Mouse (Mus musculus) spleen, postnatal 4 days (tissue): Measurements from ENCODE around the gene Ptp4a2.
A peak's percentile ranks its signal among the peaks of the same experiment; 100 is the strongest.
"Not testable (repeated sequence)": the region's sequence is repeated elsewhere in the genome, so short reads cannot be mapped to it uniquely, and the experiment has no call there.

ENCODE experiments used
- DNase-seq, 2 experiments: peaks; one replicate each; pipeline ENCODE4 v3.0.0; 2022; ENCODE audit warnings: low spot score in 2 of 2

Gene Ptp4a2

DNA sequence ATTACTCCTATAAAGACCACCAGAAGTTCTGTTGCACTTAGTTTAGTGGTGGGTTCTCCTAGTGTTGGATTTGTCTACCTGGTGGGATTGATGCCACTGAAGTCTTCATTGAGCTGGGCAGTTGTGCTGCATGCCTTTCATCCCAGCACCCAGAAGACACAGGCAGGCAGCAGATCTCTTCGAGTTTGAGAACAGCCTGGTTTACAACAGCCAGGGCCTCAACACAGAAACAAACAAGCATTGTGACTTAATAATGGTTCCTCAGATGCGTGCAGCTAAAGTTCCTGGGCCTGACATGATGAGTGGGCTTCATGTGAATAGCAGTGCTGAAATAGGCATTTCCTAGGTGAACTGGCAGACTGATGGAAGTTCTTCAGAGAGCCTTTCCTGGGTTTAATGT lies 42.0 kb downstream of the Ptp4a2 start:
- no peak for DNase-seq

DNA sequence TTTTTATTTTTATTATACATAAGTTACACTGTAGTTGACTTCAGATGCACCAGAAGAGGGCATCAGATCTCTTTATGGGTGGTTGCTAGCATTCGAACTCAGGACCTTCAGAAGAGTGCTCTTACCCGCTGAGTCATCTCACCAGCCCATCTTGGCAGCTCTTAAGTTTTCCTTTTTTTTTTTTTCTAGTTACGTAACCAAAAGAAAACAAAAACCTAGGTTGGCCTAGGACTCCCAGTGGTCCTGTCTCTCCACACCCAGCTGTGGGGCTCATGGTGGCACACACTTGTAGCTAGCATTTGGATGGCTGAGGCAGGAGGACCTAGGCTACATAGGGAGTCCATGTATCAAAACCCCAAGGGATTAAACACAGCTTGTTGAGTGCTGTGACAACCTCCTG lies 43.0 kb downstream of the Ptp4a2 start:
- DNase-seq = no peak

DNA sequence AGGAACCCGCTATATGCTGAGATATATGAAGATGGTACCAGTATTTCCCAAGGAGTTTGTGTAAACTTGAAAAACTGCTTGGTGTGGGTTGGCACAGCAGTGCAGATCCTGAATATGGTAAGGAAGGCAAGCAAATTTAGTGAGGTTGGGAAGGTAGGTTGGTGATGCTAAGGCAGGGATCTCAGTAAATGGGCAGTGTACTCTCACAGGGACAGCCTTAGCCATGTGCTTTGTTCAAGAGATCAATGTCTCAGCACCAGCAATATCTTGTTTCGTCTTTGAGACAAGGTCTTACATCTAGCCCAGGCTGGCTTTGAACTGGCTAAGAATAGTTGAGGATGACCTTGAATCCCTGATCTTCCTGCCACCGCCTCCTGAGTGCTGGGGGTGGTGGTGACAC lies 43.6 kb downstream of the Ptp4a2 start:
- no peak for DNase-seq

DNA sequence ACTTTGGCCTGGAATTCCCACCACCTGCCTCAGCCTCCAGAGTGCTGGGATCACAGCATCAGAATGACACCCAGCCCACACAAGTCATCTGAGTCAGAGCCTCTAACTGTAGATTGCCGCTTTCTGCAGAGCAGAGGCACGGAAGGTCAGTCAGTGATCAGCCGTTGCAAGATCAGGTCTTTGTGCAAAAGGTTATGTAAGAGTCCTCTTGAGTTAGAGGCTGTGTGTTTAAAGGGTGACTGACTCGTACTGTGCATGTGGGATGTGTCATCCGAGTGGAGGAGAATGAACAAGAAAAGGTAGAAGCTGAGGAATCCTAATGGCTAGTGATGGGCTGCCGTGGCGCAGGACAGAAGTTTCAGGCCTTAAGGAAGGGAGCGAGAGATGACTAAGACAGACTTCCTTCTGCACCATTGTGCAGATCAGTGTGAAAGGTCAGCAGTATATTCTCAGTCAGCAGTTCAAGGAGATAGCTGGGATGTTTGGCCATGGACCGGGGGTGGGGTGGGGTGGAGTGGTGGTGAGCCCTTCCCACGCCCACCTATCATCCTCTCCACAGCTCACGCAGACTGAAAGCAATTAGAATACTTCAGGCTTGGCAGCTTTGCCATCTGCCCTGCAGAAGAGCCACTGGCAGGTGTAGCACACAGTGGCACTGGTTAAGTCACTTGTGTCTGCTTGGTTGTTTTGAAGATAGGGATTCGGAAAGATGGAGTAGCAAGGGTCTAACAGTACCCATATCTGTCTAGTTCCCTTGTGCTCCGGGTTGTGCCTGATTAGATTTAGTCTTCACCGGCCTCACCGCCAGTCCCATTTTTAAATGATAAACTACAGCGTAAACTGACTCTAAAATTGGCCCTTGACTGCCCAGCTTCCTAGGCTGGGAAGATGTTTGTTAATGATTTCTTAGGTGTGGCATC lies 44.3 kb downstream of the Ptp4a2 start:
- DNase-seq = no peak

DNA sequence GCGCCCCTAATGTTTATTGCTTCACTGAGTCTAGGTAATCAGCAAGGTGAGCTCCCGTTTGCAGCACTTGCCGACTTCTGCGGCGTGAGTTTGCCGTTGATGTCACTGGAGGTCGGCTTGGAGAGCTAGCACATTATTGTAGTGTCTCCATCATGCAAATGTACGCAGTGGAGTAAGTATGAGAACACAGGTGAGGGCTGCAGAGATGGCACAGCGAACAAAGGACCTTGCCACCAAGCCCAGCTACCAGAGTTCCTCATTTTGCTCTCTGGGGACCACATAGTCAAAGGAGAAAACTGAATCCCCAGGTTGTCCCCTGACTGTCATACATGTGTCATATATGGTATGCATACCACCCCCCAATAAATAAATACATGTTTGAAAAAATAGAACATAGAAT lies 49.4 kb downstream of the Ptp4a2 start:
- DNase-seq = no peak

DNA sequence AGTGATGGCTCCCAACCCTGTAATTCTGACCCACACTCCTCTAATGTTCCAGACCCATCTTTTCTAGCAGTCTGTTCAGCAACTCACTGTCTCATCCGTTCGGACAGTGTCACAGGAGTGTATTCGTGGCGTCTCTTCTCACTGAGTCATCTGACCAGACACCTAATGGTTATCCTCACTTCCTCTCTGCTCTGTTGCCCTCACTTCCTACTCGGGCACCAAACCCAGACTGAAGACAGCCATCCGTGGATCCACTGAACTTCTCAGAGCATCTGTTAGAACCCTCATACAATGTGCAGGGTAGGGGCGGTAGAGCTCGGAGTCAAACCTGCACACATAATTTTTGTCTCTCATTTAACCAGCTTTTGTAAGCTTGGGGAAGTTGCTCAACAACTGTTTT lies 50.4 kb downstream of the Ptp4a2 start:
- no peak for DNase-seq

DNA sequence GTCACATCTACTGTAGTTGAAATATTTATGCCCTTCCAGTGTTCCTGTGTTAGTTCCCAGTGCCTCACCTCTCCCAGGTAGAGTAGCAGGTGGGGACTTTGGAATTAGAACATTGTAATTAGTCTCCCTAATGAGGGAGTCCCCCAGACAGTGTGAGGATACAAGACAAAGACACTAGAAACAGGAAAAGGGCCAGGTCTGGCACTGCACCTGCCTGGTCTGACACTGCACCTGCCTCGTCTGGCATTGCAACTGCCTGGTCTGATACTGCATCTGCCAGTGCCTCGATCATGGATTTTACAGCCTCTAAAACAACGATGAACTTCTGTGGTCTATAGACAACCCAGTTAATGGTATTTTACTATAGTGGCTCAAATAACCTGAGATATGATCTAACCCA lies 51.3 kb downstream of the Ptp4a2 start:
- DNase-seq = no peak

DNA sequence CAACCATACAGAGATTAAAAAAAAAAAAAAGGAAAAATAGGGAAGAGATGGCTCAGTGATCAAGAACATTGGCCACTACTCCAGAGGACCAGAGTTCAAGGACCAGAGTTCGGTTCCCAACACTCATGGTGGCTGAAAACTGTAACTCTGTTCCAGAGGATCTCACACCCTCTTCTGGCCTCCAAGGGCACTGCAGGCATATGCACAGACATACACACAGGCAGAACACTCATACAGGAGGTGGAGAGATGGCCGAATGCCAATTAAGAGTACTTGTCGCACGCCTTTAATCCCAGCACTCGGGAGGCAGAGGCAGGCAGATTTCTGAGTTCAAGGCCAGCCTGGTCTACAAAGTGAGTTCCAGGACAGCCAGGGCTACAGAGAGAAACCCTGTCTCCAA lies 55.2 kb downstream of the Ptp4a2 start:
- not testable (repeated sequence) for DNase-seq

DNA sequence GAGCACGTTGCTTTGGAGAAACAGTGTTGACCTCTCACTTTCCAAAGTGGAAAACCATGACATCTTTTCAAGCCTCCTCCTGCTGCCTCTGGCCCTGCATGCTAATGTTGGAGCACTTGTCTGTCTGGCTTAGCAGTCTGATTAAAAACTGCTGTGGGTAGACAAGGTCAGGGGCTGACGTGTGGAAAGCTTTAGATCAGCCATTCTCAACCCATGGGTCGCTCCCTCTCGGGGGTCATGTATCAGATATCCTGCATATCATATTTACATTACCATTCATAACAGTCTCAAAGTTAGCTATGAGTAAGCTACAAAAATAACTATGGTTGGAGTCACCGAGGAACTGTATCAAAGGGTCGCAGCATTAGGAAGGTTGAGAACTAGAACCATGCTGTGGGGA lies 57.2 kb downstream of the Ptp4a2 start:
- DNase-seq = no peak

DNA sequence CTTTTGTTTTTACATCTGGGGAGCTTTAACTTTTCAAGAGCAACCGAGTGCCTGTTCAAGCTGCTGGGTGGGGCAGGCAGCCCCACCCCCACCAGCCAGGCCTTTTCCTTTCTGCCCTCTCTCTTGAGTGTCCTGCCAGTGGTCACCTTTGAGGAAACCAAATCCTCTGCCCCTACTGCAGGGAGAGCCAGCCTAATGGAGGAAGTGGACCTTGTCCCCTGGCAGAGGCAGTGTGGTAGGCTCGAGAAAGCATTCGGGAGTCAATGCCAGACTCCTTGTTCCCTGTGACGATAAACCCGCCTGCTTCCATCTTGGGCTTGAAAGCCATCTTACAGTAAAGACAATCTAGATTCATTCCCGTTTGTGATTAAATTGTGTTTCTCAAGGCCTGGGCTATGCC lies 59.5 kb downstream of the Ptp4a2 start:
- no peak for DNase-seq

DNA sequence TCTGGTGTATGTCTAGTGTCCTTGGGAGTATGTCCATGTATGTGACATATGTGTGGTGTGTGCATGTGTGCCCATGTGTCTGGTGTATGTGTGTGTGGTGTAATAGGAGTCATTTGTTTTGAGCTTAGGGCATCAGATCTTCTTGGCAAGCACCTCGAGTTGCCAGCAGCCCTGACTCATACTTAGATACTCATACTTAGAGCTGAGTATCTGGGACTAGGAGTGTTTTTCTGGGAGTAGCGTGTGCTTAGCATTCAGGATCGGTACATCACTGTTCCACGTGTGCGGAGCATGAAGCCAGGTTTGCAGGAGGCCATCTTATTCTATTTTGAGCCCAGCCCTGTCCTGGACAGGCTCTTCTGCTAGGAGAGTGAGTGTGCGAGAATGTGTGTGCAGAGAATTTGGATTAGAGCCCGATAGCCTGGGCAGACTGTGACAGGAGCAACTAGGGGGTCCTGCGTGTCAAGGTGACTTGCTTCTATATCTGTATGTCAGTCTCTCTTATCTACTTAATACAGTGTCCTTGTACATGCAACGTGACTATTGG lies 61.4 kb downstream of the Ptp4a2 start:
- no peak for DNase-seq

DNA sequence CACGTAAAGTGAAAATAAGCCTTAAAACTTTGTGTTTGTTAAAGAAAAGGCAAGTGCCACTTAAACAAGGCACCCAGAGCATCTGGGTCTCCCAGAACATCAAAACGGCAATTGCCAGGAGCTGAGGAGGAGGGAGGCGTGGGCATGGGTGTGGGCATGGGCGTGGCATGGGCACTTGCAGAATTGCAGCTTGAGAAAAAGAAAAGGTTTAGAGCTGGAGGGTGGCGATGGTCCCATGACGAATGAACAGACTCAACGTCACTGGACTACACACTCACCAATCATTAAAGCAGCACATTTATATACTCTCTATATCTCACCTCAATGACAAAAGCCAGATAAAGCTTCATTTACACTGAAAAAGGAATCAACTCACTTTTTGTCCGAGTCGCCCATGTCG lies 63.8 kb downstream of the Ptp4a2 start:
- DNase-seq = no peak

DNA sequence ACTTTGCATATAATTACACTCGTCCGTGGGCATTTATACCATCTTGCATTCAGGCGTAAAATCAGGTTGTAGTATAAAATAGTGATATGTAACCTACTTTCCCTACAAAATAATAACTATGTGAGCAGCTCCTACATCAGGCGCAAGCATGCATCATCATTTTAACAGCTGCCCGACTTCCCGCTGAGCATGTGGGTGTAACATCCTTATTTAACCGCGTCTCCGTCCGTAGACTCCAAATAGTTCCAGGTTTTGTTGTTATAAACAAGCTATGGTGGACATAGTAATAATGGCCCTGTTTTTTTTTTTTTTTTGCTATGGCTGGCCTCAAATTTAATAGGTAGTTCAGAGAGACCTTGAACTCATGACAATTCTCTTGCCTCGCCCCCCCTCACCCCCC lies 64.4 kb downstream of the Ptp4a2 start:
- no peak for DNase-seq

DNA sequence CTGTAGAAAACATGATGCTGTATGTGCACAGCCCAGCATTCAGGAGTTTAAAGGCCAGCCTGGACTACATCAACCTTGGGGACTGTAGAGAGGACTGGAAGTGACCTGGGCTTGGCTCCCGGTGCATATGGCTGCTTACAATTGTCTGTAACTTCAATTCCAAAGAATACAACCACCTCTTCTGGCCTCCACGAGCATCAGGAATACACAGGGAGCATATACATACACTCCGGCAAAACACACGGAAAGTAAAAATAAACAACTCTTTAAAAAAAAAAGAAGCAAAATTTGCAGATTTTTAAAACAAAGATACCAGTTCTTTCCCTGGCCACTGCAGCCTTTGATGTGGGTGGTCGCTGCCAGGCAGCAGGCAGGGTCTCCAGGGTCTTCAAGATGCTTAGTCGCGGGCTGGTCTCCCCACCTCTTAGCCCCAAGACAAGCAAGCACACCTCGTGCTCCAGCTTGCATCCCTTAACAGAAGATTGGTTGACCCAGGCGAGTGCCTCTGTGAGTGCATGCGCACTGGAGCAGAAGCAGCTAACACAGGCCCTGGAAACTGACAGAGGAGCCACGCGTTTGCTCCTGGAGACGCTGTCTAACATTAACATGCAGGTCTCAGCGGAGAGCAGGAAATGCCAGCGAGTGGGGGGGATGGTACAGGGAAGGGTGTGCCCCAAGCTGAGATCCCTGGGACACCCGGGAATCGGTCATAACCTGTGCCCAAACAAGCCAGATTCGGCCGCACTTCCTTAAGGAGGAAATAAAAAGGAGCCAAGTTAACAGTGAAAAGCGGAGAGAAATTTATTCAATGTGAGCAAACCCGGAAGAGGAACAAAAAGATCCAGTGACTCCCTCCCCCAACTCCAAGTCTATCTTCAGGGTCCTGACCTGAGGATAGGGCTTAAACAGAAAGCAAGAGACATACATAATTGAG lies 66.1 kb downstream of the Ptp4a2 start:
- DNase-seq = peak; percentile 53 to 78

DNA sequence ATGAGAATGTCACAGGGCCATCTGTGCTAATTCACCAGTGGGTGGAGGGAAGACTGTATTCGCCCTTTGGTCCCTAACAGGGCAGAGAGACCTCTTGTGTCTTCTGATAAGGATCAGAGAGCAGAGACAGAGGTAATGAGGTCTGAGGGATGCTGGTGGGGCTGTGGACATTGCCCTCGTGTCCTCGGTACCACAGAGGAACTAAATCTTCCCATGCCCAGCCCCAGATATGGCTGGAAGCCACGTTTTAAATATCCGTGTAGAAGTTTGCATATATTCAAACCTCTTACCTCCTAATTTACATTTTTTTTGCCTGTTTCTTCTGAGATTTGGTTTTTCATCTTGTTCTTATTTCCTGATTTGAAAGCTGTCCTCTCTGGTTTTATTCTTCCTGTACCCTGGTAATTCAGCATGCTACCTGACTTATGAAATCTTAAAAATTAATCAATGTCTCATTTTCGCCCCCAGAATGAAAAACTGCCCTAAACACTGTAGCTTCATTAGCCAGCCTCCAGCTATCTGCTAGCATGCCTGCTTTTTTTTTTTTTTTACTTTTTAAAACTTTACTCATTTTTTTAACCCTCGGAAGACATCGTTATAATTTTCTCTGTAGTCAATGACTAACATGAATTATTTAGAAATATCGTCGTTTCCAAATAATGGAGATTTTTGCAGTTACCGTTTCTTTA lies 67.1 kb downstream of the Ptp4a2 start:
- DNase-seq = no peak

DNA sequence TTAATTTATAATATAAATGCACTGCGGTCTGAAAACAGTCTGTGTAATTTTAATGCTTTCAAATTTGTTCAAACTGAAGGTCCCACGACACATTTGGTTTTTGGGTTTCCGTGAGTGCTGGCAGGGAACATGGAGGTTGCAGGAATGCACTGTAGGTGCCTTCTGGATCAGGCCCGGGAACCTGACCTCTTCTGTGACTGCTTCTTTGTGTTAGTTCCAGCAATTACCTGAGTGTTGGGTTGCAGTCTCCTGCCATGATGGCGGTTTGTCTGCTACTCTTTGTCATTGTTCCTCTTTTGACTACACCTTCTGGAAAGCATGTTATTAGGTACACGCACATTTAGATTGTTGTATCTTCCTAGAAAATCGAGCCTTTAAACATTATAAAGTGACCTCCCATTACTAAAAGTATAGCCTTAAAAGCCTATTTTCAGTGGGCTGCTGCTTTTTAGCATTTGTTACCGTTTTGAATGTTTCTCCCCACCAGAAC lies 67.7 kb downstream of the Ptp4a2 start:
- DNase-seq = no peak

DNA sequence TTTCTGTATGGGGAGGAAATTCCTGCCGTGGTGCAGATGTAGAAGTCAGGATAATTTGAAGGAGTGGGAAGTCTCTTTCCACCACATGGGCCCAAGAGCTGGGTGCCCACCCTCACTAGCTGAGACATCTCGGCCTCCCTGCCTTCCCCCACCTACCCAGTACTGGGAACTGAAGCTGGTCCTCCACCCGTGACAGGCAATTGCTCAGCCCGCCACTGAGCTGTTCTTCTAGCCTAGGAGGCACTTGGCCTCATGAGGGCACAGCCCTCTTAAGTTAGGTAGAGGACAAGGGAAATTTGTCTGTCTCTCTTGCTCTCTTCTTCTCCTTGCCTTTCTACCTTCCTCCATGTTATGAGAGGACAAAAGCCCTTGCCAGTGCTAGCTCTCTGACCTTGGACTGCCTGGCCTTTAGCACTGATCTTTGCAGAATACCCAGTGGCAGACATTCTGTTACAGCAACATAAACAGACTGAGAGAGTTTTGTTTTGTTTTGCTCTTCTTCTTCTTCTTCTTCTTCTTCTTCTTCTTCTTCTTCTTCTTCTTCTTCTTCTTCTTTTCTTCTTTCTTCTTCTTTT lies 68.3 kb downstream of the Ptp4a2 start:
- DNase-seq = peak in 1 of 2 experiments; percentile 28

DNA sequence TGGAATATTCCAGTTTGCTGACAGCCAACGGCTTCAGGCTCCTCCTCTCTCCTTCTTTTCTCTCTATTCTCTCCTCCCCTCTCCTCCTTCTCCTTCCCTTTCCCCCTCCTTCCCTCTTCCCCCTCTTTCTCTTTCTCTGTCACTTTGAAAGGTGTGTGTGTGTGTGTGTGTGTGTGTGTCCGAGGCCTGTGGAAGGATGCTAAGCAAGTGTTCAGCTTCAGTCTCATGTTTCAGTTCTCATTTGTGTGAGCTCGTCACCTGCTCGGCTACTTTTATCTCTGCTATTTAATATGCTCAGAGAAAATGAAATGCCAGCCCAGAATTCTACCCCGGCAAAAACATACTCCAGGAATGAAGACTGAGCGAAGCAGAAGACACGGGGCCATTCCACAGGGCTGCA lies 69.6 kb downstream of the Ptp4a2 start:
- DNase-seq = no peak

DNA sequence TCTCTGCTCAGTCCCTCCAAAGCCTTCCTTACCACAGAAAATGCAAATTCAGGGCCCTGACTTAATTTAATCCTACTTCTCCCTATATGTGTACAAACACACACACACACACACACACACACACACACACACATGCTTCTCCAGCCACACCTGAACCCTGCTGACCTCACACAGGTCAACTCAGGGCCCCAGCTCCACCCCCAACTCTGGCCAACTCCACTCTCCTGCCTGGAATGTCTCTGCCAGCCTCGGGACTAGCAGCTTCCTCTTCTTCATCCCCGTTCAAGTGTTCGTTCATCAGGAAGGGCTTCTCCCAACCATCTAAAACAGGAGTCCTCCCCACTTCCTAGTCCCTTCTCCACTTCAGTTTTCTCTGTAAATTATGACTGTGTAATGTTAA lies 70.6 kb downstream of the Ptp4a2 start:
- DNase-seq = no peak

DNA sequence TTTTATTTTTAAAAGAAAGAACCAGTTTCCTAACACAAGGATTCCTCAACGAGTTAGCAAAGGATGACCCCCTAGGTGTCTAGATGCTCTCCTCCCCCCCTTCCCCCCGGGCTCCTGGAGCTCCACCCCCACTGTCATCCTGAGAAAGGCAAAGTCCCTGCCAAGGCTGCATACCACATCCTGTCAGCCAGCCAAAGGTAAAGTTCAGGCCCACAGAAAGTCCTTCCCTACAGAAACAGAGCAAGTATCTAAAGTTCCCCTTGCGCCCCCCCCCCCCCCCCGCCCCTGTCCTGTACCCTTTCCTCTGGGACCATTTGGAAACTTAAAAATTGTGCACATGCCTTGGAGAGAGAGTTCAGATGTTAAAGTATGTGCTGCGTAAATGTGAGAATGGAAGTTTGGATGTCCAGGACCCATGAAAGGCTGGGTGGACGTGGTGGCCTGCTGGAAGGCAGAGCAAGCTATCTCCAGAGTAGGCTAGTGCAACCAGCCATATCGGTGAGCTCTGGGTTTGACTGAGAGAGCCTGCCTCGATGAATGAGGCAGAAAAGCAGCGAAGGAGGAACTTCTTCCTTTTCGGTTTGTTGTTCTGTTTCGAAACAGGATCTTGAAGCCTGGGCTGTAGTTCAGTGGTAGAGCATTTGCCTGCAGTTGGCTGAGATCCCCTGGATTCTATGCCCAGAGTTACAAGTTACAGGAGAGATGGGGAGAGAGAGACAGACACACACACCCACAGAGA lies 71.7 kb downstream of the Ptp4a2 start:
- peak; percentile 68 to 76 for DNase-seq
